Mouse (Mus musculus) embryo, embryonic 10.5 days (tissue): Measurements from ENCODE around the gene Cyp4a12b.
"Not testable (repeated sequence)": the region's sequence is repeated elsewhere in the genome, so short reads cannot be mapped to it uniquely, and the experiment has no call there.

Experiments used
- DNase-seq: peaks from one replicate; pipeline ENCODE4 v3.0.0-alpha.2; 2015; ENCODE audit warnings: low spot score

Gene Cyp4a12b

GRCm38 (mm10) chr4:115411324-115411723, at the start of gene Cyp4a12b:
Gene Cyp4a12b, plus strand, starts transcription at chr4:115411624.
- not testable (repeated sequence) for DNase-seq

- not testable (repeated sequence) for DNase-seq
Observed at GRCm38 (mm10) chr4:115365624-115366023, 45.8 kb upstream of the Cyp4a12b start.

- DNase-seq: not testable (repeated sequence)
Observed at GRCm38 (mm10) chr4:115368067-115368466, 43.4 kb upstream of the Cyp4a12b start.

- not testable (repeated sequence) for DNase-seq
Observed at GRCm38 (mm10) chr4:115396256-115396655, 15.2 kb upstream of the Cyp4a12b start.

GRCm38 (mm10) chr4:115396950-115397349, 14.5 kb upstream of the Cyp4a12b start:
- not testable (repeated sequence) for DNase-seq

- DNase-seq: no peak
Observed at GRCm38 (mm10) chr4:115450577-115451137, 39.2 kb downstream of the Cyp4a12b start.

GRCm38 (mm10) chr4:115452304-115452703, 40.9 kb downstream of the Cyp4a12b start, which contains the start of gene Cyp4a30b:
Gene Cyp4a30b, plus strand, starts transcription at chr4:115452604.
- DNase-seq: no peak

GRCm38 (mm10) chr4:115473585-115473984, 62.2 kb downstream of the Cyp4a12b start:
- not testable (repeated sequence) for DNase-seq

- peak; percentile 10 for DNase-seq
Observed at GRCm38 (mm10) chr4:115476051-115476450, 64.6 kb downstream of the Cyp4a12b start.

- DNase-seq: no peak
Observed at GRCm38 (mm10) chr4:115481006-115481652, 69.7 kb downstream of the Cyp4a12b start.
